Mouse (Mus musculus): ENCODE data around the gene Diexf.

The Diexf gene

DNA sequence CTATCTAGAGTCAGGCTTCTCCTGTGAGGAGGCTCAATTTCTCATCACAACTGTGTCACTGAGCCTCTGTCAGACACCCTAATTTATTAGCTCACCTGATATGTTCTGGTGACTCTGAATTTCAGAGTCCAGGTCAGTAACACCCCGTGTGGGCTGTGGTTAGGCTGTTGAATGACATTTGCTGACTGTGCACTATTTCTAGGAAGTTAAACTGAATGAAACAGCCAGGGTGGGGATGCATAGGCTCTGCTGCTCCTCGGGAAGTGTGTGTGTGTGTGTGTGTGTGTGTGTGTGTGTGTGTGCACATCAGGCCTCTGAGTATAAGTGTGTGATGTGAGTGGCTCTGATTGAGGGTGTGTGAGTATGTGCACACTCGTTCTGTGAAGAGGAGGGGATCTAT lies 8.6 kb upstream of the Diexf start:
- no peak for DNase-seq (ENCODE audit: low spot score)

DNA sequence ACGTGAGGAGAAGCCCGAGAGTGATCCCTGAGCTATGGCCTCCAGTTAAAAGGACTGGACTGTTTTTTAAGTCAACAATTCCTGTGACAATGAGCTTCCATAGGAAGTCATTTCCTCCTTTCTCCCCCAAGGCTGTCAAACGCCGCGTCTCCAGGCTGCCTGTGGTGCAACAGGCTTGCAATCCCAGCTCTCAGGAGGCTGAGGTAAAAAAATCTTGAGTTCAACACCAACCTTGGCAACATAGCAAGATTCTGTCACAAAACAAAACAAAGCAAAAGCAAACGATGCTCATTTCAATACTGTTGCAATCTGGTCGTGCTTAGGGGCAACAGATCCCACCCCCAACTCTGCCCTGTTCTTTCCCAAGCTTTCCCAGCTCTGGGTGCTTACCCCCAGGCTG lies 8.0 kb upstream of the Diexf start:
- no peak for DNase-seq (ENCODE audit: low spot score)

DNA sequence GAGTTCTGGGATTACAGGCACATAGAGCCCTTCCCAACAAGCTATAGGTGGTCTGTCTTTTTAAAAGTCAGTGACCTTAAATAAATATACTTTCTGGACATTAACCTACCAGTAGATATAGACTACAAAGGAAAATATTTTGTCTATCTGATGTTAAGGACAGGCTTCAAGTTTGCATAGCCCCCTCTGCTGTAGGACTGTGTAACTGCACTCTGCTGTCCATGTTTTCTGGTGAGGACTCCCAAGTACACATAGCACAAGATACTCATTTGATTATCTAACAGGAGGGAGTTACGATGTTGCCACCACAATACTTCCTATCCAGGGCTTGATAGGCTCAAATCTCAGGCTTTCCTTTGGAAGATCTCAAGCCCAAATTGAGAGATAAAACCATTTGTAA lies 3.7 kb upstream of the Diexf start:
- no peak for DNase-seq (ENCODE audit: low spot score)

DNA sequence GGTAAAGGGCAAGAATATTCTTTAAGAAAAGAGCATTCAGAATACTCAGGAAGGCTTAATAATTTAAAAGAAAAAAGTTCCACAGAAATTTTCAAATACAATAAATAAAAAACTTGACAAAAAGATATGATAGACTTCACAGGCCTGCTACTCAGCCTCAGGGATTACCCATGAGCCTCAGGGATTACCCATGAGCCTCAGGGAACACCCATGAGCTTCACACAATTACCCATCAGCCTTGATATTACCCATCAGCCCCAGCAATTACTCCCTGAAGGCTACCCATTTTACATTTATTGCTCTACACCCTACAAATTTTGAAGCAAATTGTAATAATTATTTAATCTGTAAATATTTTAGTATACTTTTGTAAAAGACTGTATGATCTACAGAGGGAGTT lies 2.3 kb upstream of the Diexf start:
- DNase-seq (ENCODE audit: low spot score): no peak

DNA sequence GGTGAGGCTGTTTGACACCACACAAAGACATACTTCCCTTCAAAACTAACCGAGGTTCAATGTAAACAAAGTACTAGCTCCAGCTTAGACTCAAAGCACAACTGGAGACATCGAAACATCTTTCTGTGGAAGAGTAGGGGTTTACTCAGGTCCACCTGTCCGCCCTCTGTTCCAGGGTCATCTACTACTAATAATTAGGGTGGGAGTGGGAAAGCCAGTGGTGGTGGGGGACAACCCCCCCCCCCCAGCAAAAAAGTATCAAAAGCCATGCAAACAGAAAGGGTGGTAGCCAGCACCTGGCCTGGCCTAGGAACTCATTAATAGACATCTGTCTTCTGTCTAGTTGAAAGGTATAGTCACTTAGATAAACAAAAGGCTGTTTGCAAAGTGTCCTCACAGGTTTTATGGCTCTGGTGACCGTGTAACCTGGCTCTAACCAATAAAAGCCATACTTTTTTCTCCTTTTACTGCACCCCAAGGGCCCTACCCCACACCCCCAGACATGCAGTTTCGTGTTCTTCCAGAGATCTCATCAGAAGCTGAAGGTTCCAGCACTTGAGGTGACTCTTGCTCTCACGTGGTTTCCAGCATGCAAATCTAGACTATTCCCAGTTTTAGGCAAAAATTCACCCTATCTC lies 1.4 kb upstream of the Diexf start:
- DNase-seq (ENCODE audit: low spot score): no peak

DNA sequence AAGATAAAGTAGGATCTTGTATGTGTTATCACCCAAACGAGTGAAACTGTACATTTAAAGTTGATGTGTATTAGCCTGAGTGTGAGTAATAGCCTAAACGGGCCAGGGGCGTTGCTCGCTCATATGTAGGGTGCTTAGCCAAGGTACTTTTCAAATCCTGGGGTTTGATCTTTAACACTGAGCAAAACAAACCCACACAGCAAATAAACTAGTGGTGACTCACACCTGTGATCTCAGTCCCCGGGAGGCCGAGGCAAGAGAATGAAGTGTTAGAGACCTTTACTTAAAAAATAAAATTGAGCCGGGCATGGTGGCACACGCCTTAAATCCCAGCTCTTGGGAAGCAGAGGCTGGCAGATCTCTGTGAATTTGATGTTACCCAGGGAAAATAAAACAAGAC lies 767 bp upstream of the Diexf start:
- no peak for DNase-seq (ENCODE audit: low spot score)

DNA sequence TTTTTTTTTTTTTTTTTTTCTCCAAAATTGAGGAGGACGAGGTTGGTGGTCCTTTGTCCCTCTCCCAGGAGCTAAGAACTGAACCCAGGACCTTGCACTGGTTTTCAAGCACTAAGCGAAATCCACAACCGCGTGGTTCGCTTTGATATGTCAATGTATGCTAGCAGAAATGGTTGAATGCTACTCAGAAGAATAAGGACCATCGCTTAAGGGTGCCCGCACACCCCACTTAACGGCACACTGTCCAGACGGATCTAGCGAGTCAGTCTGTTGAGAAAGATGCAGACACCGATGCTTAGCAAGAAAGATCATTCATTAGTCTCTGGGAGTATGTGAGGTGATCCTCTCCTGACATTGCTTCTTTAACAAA lies 369 bp upstream of the Diexf start:
- peak; percentile 19 for DNase-seq (ENCODE audit: low spot score)

DNA sequence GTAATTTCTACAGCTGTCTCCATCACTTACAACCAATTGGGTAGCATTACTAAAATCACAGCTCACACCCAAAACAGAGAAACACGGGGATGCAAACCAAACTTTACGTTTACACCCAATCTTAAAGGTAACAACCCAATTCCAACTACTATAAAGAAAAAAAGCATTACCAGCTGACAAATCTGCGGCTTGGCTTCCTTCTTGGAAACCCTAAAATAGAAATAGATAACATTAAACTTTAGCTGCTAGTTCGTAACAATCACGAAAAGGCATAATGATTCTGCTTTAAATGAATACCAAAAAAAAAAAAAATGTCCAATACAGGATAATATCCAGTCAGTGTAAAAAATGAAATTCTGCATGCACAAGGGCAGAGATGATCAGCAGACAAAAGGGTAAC lies 751 bp downstream of the Diexf start:
- no peak for DNase-seq (ENCODE audit: low spot score)

DNA sequence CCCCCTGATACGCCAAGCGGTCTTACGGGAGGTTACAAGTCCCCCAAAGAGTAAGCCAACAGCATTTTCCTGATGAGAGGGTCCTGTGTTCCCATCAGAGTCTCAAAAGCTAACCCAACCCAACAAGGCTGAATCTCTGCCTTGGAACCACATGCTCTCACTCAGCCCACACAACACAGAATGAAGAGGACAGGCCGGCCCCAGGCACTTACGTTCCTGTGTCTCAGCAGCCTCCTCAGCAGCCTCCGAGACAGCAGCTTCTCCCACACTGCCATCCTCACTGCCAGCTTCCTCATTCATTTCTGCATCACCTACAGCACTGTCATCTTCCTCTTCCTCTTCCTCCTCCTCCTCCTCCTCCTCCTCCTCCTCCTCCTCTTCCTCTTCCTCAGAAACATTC lies 2.0 kb downstream of the Diexf start:
- no peak for DNase-seq (ENCODE audit: low spot score)

DNA sequence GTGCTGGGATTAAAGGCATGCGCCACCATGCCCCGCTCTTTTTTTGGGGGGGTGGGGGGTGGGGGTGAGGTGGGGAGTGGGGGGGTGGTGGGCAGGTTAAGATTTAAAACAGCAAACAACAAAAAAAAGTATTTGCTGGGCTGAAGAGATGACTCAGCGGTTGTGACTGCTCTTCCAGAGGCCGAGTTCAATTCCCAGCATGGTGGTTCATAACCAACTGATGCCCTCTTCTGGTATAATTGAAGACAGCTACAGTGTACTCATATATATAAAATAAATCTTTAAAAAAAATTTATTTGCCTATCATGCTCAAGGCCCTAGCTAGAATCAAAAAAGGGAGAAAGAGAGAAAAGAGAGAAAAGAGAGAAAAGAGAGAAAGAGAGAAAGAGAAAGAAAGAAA lies 4.2 kb downstream of the Diexf start:
- no peak for DNase-seq (ENCODE audit: low spot score)

DNA sequence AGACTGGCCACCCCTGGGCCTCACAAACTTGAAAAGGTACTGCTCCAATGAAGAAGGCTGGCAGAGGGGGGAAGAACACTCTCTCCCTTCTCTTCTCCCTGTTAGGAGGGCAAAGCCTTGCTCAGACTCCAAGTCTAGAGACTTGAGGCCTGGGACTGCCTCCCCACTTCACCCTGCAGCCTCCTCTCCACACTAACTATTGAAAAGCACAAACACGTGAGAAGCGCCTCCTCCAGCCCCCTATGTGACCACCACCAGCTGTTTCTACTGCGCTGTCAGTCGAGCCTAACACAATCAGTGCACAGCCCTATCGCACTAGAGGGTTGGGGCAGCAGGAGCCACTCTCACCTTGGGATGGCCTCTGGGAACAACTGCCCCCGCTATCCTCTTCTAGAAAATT lies 6.8 kb downstream of the Diexf start:
- no peak for DNase-seq (ENCODE audit: low spot score)

DNA sequence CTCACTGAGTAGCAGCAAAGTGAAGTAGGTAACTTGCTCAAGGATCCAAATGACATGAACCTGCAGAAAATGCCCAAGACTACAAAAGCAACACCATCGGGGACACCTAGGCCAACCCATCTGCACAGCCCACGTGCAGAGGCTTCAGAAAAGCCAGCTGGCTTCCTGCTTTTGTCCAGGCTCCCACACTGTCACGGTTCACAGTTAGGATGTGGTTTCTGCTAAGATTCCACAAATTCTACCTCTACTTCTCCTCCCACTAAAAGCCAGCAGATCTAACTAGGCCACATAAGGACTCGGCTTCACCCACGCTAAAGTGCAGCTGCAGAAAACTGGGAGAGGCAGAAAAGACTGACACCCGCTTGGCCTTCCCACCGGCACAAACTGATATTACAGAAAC lies 7.3 kb downstream of the Diexf start:
- no peak for DNase-seq (ENCODE audit: low spot score)

DNA sequence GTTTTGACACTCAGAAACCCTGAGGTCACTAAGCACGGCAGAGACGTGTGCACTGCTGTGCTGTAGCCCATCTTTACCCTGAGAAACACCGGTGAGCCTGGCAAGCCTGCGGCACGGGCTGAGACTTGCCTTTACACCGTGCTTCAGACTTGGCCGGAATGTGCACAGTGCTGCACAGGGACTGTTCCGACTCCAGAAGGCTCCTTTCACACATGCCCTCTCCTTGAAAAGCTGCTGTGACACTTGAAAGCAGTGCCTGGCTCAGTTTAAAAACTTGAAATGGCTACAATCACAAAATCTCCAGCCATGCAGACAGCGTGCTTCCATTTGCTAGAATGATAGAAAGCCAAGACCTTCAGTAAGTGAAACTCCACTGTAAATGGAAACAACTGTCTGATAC lies 18.0 kb downstream of the Diexf start:
- DNase-seq (ENCODE audit: low spot score): no peak

DNA sequence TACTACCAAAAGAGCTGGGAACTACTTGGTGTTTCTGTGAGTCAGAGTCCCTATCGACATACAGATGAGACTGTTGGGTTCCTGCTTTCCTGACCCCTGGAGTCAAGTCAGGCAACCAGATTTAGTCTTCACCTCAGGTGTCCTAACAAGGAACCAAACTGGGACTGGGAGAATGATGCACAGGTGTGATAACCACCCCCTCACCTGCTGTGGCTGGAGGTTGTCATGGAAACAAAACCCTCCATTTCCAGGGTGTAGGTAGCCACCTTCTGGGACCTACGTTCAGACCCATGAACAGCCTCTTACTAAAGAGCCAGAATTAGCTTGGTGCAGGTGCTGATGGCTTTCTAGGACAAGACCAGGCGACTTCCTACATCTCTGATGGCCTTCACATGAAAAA lies 27.1 kb downstream of the Diexf start:
- no peak for DNase-seq (ENCODE audit: low spot score)

DNA sequence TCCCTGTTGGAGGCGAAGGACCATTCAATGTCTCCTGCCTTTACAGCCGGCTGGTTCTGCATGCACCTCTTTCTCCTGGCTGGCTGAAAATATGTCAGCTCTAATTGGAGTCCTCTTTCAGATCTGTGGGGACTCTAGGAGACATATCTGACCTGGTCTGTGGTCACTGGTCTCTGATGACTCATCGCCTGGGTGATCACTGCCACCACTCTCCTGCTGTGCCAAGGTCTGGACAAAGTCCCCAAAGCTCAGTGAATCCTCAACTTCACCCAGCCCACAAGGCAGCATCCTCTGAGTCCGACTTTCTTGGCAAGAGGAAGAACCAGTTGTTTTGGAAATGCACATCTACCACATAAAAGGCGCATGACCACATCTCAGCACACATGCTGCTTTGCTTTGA lies 27.5 kb downstream of the Diexf start:
- no peak for DNase-seq (ENCODE audit: low spot score)

DNA sequence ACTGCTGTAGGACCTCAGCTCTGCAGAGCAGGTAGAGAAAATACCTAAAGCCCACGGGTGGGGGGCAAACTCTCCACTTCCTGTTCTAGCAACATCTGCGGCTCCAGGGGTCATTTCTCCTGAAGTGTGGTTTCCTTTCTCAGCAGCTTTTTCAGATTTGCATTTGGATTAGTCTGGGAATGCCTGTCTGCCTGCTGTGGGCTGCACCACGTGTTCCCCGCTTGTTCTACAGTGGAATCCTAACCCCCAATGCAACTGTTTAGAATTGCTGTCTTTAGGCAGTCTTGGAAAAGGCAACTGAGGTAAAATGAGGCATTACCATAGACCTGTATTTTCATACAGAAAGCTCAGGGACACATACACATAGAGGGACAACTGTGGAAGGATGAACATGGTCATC lies 28.0 kb downstream of the Diexf start:
- no peak for DNase-seq (ENCODE audit: low spot score)

DNA sequence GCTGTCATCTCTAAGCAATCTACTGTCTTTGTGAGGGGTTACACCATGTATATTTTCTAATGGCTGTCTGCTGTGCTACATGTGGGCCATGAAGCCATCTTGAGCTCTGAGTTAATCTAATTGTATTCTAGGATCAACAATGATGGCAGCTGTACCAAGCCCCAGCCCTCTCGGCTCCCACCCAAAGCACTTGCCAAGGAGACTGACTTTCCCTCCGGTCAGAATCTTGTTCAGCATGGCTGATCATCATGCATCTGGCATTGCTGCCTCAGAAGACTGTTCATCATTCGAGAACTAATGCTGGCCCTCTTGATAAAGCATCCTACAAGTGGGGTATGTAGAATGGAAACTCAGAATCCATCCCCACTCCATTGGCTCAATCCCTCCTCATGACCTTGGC lies 31.1 kb downstream of the Diexf start:
- no peak for DNase-seq (ENCODE audit: low spot score)

DNA sequence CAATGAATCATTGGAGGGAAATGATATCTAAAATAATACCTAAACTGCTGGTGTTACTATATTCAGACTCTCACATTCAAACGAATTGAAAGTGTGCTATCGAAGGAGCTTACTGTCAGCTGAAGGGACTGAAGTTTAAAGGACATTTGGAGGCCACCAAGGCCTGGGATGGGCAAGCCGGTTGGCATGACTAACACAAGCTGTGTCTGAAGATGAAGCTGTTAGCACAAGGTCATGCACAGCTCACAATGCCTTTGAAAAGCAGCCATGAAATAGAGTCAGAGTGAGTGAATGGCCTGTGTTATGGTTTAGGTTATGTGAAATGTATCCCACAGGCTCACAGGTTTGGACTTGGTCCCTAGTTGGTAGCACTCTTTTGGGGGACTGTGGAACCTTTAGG lies 36.5 kb downstream of the Diexf start:
- no peak for DNase-seq (ENCODE audit: low spot score)

DNA sequence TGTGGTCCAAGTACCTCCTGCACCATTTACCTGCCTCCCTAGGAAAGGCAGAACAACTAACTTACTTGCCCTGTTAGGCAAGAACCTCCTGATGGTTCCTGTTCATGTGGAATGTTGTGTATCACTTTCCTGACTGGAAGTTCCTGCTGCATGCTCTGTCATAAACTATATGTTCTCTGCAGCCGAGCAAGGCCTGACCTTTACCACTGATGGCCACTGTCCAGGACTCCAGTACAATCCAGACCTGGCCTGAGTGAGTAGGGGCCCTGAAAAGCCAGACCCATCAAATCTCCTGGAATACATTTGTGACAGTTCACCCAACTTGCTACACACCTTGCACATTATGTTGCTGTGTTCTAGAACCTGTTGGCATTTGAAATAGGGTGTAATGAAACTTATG lies 37.3 kb downstream of the Diexf start:
- no peak for DNase-seq (ENCODE audit: low spot score)

DNA sequence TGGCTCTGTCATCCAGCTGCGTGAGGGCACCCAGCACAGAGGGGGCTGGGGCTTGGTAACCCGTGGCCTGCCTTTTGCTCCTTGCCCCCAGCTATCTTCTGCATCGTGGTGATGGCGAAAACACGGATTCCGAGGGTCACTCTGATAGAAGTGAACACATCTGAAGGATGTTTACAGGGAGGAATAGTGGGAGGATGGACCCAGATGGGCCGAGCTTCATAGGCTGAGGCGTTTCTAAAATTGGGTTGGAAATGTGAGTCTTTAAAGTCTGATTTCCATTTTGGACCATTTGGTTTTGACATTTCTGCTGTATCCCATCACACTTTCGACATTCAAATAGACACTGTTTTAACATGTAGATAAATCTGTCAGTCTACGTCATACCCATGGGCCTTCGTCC lies 39.2 kb downstream of the Diexf start:
- DNase-seq (ENCODE audit: low spot score): no peak

DNA sequence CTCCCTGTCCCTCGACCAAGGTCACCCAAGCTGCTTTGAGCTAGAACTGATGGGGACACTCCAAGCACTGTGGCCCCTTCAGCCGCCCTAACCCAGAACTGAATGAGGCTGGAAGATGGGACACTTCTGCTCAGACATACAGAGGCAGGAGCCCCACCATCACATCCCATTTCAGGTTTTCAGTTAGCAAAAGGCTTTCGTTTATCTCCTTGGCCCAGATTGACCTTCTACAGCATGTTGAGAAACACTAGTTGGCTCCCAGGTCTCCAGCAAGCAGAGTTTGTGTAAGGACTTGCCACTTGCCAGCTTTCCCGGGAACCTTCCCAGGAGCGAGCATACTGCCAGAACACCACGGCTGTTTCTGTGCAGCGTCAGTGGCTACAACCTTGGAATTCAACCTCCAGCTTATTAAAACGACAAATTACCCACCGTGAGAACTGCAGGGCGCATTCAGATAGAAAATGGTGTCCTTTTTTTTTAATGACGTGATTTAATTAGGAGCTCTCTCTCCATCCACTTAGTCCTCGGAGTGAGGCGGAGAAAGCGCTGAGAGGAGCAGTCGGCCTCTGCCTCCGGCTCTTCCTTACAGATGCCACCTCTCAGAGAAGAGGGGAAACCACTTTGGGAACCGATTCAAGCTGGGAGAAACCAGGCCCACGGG lies 39.7 kb downstream of the Diexf start:
- DNase-seq (ENCODE audit: low spot score): no peak

DNA sequence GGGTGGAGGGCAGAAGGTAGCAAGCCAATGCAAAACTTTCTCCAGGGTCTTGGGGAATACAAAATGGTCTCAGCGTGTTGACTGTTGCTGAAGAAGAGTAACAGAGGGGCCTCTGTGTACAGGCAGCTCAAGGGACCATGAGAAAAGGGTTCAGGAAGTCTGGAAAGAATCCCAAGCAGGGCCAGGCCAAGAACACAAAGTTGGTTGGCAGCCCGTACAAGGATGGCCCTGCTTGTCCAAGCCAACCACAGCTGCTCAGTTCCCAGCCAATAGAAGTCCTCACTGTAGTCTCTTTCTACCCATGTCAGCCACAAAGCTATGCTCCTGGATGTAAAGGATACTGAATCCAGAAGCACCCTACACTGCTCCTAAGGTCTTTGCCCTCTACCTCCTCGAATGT lies 40.4 kb downstream of the Diexf start:
- DNase-seq (ENCODE audit: low spot score): no peak

DNA sequence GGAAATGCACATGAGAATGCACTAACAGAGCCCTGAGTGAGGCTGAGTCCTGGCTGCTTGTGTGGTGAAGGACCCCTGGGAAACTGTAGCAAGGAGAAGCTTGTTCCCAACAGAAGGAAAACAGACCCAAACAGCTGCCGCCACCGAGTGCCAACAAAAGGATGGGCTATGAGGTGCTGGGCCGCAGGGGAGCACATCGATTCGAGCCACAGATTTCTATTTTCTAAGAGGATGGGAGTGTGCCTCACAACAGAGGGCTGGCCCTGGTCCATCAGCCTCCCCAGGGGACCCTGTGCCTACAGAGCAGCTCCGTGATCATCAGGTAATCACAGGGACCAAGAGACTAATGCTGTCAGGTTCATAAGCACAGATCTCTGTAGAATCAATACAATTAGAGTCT lies 40.9 kb downstream of the Diexf start:
- no peak for DNase-seq (ENCODE audit: low spot score)

DNA sequence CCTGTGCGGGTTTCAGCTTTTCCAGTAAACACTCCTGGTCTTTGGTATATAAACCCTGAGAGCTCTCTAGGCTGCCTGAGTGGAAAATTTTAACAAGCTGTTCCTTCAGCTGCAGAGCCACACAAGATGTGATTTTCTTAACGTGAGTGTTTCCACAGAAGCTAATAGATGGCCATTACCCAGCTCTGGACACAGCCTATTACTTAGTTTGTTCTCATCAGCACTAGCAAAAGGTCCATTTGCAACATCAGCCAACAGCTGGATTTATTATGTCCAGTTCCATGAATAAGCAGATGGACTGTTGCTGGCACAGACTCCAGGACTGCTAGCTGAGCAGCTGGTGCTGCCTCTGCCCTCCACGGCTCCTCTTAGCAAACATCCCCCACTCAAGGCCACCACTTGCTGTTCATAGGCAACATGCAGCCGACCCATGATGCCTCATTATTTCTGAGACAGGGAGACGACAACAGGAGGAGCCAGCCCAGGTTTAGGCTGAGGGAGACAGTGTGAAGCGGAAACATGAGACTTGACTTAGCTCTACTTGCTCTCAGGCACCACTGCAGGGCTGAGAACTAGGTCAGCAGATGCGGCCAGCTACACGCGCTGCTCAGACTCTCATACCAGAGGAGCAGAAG lies 43.1 kb downstream of the Diexf start:
- DNase-seq (ENCODE audit: low spot score): no peak

Data from embryo, embryonic 10 days (tissue).